Mouse (Mus musculus) bone marrow, adult 2 months (tissue): Measurements from ENCODE around the gene Ptpn11.

Experiments used
- CTCF ChIP-seq: fragments of 200-500 bp; IDR thresholded peaks from 2 replicates; pipeline ENCODE4 v1.5.1; 2011; ENCODE audit warnings: low read length, control low read depth; ENCODE audit not compliant: control insufficient read depth, insufficient read depth
- POLR2A ChIP-seq: fragments of 200-500 bp; IDR thresholded peaks from 2 replicates; pipeline ENCODE4 v1.6.1; 2011; ENCODE audit warnings: low read depth, mild to moderate bottlenecking, control low read depth, low read length, borderline replicate concordance; ENCODE audit not compliant: control insufficient read depth

DNA sequence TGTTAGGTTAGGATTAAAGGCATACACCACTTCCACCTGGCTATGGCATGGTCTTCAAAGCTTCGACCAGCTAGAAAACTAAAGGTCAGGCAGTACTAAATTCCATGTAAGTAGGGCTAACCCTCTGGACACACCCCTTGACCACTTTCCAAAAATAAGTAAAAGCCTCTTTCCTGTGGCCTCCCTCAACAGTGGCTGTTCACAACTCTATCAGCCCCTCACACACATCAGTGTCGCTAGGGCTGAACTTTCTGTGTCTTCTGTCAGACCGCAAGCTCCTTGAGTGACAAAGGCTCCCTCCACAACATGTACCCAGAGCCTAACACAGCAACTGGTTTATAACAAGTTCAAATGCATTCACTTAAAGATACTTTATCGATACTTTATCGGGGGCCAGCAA lies 7.2 kb upstream of the Ptpn11 start:
- TF ChIP-seq CTCF = no peak
- TF ChIP-seq POLR2A = no peak
